Mouse (Mus musculus): ENCODE results near the gene 2810006K23Rik. TPM values are rescaled to one million over a fixed set of nuclear protein-coding genes. Genes with fewer than 3 reads are reported as not detected.
"Not testable (repeated sequence)": the region's sequence is repeated elsewhere in the genome, so short reads cannot be mapped to it uniquely, and the experiment has no call there.

The 2810006K23Rik gene
- 21.2 and 22.9 TPM in 2 replicates for polyA plus RNA-seq (2016; fragmentation: Nextera tagmentation; extraction: Ambion mirVana)

DNA sequence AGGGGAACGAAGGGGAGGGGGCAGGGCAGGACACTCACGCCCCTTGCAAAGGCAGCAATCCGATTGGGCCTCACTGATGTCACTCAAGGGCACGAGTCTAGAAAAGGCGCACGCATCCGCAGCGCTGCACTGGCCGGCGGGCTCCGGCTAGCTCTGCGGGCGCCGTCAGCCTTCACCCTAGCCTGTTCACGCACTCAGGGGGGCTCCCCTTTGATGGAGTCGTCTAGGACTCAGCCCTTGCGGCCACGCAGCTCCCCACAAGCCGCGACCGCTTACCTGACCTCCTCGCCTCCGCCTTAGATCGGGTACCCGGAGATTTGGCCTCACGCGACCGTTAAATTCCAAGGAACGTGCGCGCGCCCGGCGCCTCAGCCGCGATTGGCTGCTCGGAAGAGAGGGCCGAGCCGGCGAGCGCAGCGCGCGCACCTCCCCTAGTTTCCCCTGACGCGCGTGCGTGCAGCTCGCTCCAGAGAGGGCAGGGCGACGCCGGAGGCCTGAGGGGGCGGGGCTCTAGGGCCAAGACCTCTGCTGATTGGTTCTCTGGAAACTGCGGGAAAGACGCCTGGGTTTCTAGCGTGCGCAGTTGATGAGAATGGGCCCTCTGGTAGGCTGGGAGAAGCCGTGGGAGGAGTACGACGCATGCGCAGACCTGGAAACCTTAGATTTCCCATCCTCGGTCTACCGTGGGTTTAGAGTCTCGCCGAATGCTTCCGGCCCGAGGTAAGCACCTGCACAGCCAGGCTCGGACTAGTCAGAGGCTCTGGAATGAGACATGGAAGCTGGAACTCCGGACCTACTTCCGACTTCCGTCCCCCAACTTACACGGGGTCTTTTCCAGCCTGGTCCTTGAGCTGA is at the start of gene 2810006K23Rik, which contains the start of gene Mphosph9:
Gene 2810006K23Rik, plus strand, starts transcription at position 580 of the 855 bp plus-strand sequence.
Gene Mphosph9, minus strand, starts transcription at position 463 of the 855 bp plus-strand sequence.
- H3K27ac ChIP-seq = peak within 1 kb of the TSS; percentile 90
- under 1% methylated on average over 72 of the region's 72 CpGs for WGBS
- H3K9ac ChIP-seq = peak within 1 kb of the TSS; percentile 74
- ATAC-seq (ENCODE audit: low FRiP score, low read depth) = peak; percentile 98
- peak within 1 kb of the TSS; percentile 77 for H3K4me2 ChIP-seq (replicated peaks)
- no peaks in the 10 kb centered on the region for H3K9me3 ChIP-seq
- H3K4me3 ChIP-seq = peak within 1 kb of the TSS; percentile 66
- H3K4me1 ChIP-seq = peaks cover 16% of the 10 kb centered on the region
- H3K27me3 ChIP-seq (replicated peaks) = no peaks in the 10 kb centered on the region
- peaks cover 9% of the 10 kb centered on the region for H3K36me3 ChIP-seq

DNA sequence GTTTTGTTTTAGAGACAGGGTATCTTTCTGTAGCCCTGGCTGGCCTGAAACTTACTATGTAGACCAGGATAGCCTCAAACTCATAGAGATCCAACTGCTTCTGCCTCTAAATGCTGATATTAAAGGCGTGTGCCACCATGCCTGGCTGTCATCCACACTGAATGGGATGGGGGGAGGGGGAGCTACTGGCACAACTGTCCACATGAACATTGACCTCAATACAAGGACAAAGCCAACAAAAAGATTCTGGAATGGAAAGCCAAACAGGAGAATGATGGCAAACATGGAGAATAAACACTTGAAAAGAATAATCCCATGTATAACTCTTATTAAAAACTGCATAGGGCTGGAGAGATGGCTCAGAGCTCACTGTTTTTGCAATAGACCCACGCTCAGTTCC is 45.0 kb upstream of the 2810006K23Rik start:
- Histone ChIP-seq H3K4me3 (no peak overlapping the region), H3K9me3 (no peaks in the 10 kb centered on the region; the same call in 1 of the 2 replicates), H3K9ac (no peak overlapping the region), H3K4me1 (no peaks in the 10 kb centered on the region), H3K27me3 (replicated peaks) (no peaks in the 10 kb centered on the region), H3K27ac (no peak overlapping the region), H3K36me3 (peaks cover 65% of the 10 kb centered on the region), H3K4me2 (replicated peaks) (no peak overlapping the region)
- 89% methylated on average over 2 of the region's 2 CpGs for WGBS
- no peak for ATAC-seq (ENCODE audit: low FRiP score, low read depth)

DNA sequence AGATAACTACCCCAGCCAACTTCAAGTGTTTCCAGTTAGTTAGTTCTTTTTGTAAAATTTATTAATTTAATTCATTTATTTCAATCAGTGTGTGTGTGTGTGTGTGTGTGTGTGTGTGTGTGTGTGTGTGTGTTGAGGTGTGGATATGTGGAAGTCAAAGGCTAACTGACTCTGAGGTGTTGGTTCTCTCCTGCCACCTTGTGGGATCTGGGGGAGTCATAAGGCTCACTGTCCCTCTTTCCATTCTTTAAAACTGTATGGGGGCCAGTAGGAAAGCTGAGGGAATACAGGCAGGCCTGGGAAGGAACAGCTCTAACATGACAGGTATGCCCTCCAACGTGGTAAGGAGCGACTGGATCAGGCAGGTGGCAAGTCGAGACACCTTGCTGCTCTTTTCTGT is 43.6 kb upstream of the 2810006K23Rik start:
- H3K4me3 ChIP-seq = no peak overlapping the region
- no peak for ATAC-seq (ENCODE audit: low FRiP score, low read depth)
- H3K36me3 ChIP-seq = peaks cover 69% of the 10 kb centered on the region
- 68% methylated on average over 3 of the region's 3 CpGs for WGBS
- no peaks in the 10 kb centered on the region for H3K27me3 ChIP-seq (replicated peaks)
- H3K9ac ChIP-seq = no peak overlapping the region
- no peak overlapping the region for H3K4me2 ChIP-seq (replicated peaks)
- H3K27ac ChIP-seq = no peak overlapping the region
- no peaks in the 10 kb centered on the region for H3K4me1 ChIP-seq
- no peaks in the 10 kb centered on the region; the same call in 1 of the 2 replicates for H3K9me3 ChIP-seq

DNA sequence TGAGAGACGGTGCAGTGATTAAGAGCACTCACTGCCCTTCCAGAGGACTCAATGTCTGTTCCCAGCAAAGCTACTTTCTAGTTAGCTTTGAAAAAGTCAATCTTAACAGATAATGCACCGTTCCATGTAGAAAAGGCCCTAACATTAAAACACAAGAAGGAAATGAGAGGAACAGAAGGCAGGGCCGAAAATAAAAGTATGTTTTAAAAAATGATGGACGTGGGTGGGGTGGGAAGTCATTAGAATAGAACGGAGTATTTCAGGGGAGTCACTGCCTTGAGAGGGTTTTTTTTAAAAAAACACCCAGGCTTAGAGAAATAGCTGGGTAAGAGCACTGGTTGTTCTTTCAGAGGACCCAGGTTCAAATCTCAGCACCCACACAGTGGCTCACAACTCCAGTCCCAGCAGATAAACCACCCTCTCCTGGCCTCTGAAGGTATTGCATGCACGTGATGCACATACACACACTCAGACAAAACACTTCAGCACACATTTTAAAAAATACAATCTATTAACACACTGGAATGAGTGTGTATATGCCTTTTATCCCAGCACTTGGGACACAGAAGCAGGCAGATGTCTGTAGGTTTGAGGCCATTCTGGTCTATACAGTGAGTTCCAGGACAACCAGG is 40.2 kb upstream of the 2810006K23Rik start:
- H3K36me3 ChIP-seq = peaks cover 72% of the 10 kb centered on the region
- no peak overlapping the region for H3K4me3 ChIP-seq
- no peaks in the 10 kb centered on the region for H3K4me1 ChIP-seq
- no peaks in the 10 kb centered on the region for H3K27me3 ChIP-seq (replicated peaks)
- WGBS = 96% methylated on average over 6 of the region's 6 CpGs
- H3K27ac ChIP-seq = no peak overlapping the region
- no peak overlapping the region for H3K9ac ChIP-seq
- H3K4me2 ChIP-seq (replicated peaks) = no peak overlapping the region
- H3K9me3 ChIP-seq = no peaks in the 10 kb centered on the region; the same call in 1 of the 2 replicates
- ATAC-seq (ENCODE audit: low FRiP score, low read depth) = no peak

DNA sequence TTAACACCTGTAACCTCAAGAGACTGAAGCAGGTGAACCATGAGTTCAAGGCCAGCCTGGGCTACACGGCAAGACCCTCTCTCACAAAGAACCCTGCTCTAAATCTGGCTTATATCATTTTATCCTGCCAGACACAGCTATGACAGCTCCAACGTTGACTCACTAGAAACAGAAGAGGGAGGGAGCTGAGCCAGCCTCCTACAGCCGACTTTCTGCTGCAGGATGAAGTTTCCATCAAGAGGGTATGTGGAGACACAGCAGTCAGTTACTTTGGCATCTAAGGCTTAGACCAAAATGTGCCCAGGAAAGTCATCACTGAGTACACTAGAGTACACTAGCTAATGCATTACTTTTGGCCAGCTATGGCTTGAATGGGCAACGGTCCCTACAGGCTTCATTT is 37.7 kb upstream of the 2810006K23Rik start:
- Histone ChIP-seq H3K9ac (no peak overlapping the region), H3K4me1 (no peaks in the 10 kb centered on the region), H3K27ac (no peak overlapping the region), H3K36me3 (peaks cover 81% of the 10 kb centered on the region), H3K27me3 (replicated peaks) (no peaks in the 10 kb centered on the region), H3K9me3 (no peaks in the 10 kb centered on the region; the same call in 1 of the 2 replicates), H3K4me3 (no peak overlapping the region), H3K4me2 (replicated peaks) (no peak overlapping the region)
- WGBS = 95% methylated on average over 4 of the region's 4 CpGs
- no peak for ATAC-seq (ENCODE audit: low FRiP score, low read depth)

DNA sequence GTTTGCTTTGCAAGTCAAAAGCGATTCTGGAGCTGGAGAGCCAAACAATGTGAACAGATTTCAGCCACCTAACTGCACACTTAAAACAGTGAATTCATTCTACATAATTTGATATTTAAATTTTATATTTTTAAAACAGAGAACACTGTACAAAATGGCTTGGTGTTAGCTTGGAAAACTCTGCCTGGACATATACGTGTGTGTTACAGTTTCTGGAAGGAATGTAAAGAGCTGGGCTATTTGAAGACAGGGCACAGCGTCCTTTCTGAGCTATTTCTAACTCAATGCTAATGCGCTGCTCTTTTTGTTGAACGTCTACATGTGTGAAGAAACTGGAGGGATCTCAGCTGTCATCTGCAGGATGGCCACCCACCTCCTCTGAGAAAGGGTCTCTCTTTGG is 33.9 kb upstream of the 2810006K23Rik start:
- no peak overlapping the region for H3K4me2 ChIP-seq (replicated peaks)
- no peaks in the 10 kb centered on the region for H3K9me3 ChIP-seq
- H3K4me3 ChIP-seq = no peak overlapping the region
- H3K36me3 ChIP-seq = peaks cover 90% of the 10 kb centered on the region
- no peak overlapping the region for H3K9ac ChIP-seq
- no peak for ATAC-seq (ENCODE audit: low FRiP score, low read depth)
- H3K4me1 ChIP-seq = no peaks in the 10 kb centered on the region
- H3K27me3 ChIP-seq (replicated peaks) = no peaks in the 10 kb centered on the region
- H3K27ac ChIP-seq = no peak overlapping the region
- WGBS = 93% methylated on average over 5 of the region's 5 CpGs

DNA sequence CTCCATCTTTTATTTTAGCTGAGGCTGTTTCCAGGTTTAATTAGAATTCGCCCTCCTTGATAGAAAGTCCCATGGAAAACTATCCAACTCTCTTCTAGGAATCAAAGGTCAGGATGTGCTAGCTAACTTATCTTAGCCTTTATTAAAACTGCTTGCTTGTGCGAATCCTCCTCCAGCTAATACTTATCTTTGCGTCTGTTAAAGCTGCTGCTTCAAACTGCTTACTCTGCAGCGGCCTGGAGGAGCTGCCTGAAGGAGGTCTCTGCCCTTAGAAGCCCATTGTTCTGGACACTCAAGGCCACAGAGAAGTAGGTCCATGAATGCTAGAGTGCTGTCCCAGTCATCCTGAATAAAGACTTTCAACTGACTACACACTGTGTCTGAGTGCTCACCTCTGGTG is 31.4 kb upstream of the 2810006K23Rik start:
- Histone ChIP-seq H3K9ac (no peak overlapping the region), H3K27me3 (replicated peaks) (no peaks in the 10 kb centered on the region), H3K4me3 (no peak overlapping the region), H3K9me3 (no peaks in the 10 kb centered on the region), H3K27ac (no peak overlapping the region), H3K4me2 (replicated peaks) (no peak overlapping the region), H3K36me3 (peaks cover 79% of the 10 kb centered on the region), H3K4me1 (no peaks in the 10 kb centered on the region)
- no peak for ATAC-seq (ENCODE audit: low FRiP score, low read depth)
- 96% methylated on average over 4 of the region's 4 CpGs for WGBS

DNA sequence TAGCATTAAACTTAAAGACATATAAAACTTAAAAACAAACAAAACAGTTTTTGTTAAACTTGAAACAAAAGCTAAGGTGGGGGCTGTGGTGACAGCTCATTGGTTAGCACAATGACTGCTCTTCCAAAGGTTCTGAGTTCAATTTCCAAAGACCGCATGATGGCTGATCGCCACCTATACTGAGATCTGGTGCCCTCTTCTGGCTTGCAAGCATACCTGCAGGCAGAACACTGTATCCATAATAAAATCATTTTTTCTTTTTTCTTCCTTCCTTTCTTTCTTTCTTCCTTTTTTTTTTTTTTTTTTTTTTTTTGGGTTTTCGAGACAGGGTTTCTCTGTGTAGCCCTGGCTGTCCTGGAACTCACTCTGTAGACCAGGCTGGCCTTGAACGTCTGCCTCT is 28.6 kb upstream of the 2810006K23Rik start:
- not testable (repeated sequence) for H3K9me3 ChIP-seq; H3K9ac ChIP-seq; H3K4me1 ChIP-seq; ATAC-seq (ENCODE audit: low FRiP score, low read depth); H3K27me3 ChIP-seq (replicated peaks); H3K27ac ChIP-seq; H3K4me3 ChIP-seq; H3K4me2 ChIP-seq (replicated peaks)
- 71% methylated on average over 4 of the region's 4 CpGs for WGBS
- H3K36me3 ChIP-seq = peaks cover 70% of the 10 kb centered on the region

DNA sequence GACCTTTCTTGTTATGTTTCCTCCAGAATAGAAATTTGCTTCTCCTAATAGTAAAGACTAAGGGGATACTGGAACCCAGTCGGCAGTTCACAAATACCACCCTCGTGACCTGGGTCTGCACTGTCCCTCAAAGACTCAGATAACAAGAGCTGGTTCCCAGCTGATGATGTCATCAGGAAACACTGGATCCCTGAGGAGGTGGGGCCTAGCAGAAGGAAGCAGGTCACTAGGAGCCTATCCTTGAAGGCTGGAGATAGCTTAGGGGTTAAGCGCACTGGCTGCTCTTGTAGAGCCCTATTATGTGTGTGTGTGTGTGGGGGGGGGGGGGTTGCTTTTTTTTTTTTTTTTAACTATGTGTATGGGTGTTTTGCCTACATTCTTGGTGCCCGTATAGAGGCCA is 27.8 kb upstream of the 2810006K23Rik start:
- Histone ChIP-seq H3K4me1 (no peaks in the 10 kb centered on the region), H3K9me3 (no peaks in the 10 kb centered on the region), H3K4me3 (no peak overlapping the region), H3K4me2 (replicated peaks) (no peak overlapping the region), H3K9ac (no peak overlapping the region), H3K27ac (no peak overlapping the region), H3K27me3 (replicated peaks) (no peaks in the 10 kb centered on the region), H3K36me3 (peaks cover 68% of the 10 kb centered on the region)
- WGBS = 80% methylated on average over 4 of the region's 4 CpGs
- ATAC-seq (ENCODE audit: low FRiP score, low read depth) = no peak

DNA sequence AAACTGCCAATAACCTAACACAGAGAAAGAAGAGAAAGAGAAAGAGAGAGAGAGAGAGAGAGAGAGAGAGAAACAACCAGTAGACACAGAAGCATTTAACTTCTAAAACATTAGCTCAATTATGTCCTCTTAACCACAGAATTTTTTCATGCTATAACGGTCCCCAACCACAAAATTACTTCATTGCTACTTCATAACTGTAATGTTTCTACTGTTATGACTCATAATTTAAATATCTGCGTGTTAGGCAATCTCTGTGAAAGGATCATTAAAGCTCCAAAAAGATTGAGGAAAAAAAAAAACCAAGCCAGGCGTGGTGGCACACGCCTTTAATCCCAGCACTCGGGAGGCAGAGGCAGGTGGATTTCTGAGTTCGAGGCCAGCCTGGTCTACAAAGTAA is 25.0 kb upstream of the 2810006K23Rik start:
- H3K4me3 ChIP-seq; H3K4me2 ChIP-seq (replicated peaks); H3K9ac ChIP-seq; ATAC-seq (ENCODE audit: low FRiP score, low read depth); H3K27me3 ChIP-seq (replicated peaks); H3K9me3 ChIP-seq; H3K4me1 ChIP-seq; H3K27ac ChIP-seq: not testable (repeated sequence)
- H3K36me3 ChIP-seq = peaks cover 68% of the 10 kb centered on the region
- WGBS = 96% methylated on average over 6 of the region's 6 CpGs

DNA sequence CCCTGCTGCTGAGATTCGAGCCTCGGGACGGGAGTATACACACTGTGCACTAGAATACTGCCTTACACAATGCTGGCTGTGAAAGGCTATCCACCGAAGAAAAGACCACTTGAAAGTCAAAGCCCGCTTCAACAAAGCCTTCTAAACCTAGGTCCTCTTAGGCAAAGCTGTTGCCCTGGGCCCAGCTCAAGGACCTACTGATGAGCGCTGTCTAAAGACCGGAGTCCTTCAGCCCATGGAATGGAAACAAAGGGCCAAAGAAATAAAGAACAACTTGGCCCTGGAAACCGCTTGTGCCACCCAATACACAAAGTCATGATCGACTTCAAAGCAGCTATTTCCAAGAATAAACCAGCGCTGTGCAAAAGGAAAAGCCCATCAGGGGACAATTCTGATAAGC is 18.7 kb upstream of the 2810006K23Rik start:
- WGBS = 87% methylated on average over 10 of the region's 10 CpGs
- H3K9me3 ChIP-seq = no peaks in the 10 kb centered on the region
- no peak overlapping the region for H3K4me3 ChIP-seq
- H3K27me3 ChIP-seq (replicated peaks) = no peaks in the 10 kb centered on the region
- H3K9ac ChIP-seq = no peak overlapping the region
- H3K27ac ChIP-seq = no peak overlapping the region
- H3K4me1 ChIP-seq = no peaks in the 10 kb centered on the region
- ATAC-seq (ENCODE audit: low FRiP score, low read depth) = no peak
- H3K4me2 ChIP-seq (replicated peaks) = no peak overlapping the region
- peaks cover 77% of the 10 kb centered on the region for H3K36me3 ChIP-seq

DNA sequence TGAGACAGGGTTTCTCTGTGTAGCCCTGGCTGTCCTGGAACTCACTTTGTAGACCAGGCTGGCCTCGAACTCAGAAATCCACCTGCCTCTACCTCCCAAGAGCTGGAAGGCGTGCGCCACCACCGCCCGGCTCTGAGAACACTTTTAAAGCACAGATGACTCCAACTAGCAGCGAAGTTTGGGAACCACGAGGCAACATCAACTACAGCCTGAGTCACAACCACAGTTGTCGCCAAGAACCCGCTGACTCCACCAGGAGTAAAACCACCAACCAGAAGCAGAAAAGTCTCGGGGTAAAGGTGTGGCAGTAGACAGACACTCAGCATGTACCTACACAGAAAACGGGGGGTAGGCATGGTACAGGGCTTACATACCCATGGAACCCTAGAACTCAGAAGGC is 17.8 kb upstream of the 2810006K23Rik start:
- ATAC-seq (ENCODE audit: low FRiP score, low read depth) = no peak
- Histone ChIP-seq H3K27ac (no peak overlapping the region), H3K4me1 (no peaks in the 10 kb centered on the region), H3K4me3 (no peak overlapping the region), H3K27me3 (replicated peaks) (no peaks in the 10 kb centered on the region), H3K4me2 (replicated peaks) (no peak overlapping the region), H3K9ac (no peak overlapping the region), H3K36me3 (peaks cover 83% of the 10 kb centered on the region), H3K9me3 (no peaks in the 10 kb centered on the region)
- WGBS = 96% methylated on average over 11 of the region's 11 CpGs
